Mouse (Mus musculus): ENCODE results near the gene Ctsr.
"Not testable (repeated sequence)": the region's sequence is repeated elsewhere in the genome, so short reads cannot be mapped to it uniquely, and the experiment has no call there.

Ctsr gene

GRCm38 (mm10) chr13:61164156-61164555 lies at the start of gene Ctsr:
Ctsr (minus strand) TSS chr13:61164256.
- no peak for DNase-seq (ENCODE audit: inconsistent ontology term)

- no peak for DNase-seq (ENCODE audit: inconsistent ontology term)
These were observed 39.3 kb upstream of the Ctsr start, which contains the start of gene Cts6 for GRCm38 (mm10) chr13:61203310-61203709. Cts6 (minus strand) TSS chr13:61203410.

- not testable (repeated sequence) for DNase-seq (ENCODE audit: inconsistent ontology term)
These were observed 21.3 kb upstream of the Ctsr start for GRCm38 (mm10) chr13:61185151-61185933.

- no peak for DNase-seq (ENCODE audit: inconsistent ontology term)
These were observed 566 bp upstream of the Ctsr start for GRCm38 (mm10) chr13:61164622-61165021.

Data from Muller cell, postnatal 12 days (primary cell).